28 mouse cellular contexts compared by ENCODE assay signal in genomic region chr7:129941311-129942029, GRCm38 (mm10).
A peak's percentile ranks its signal among the peaks of the same experiment; 100 is the strongest.
DNase-seq lines count a peak whose midpoint lies in the region; ATAC-seq lines count a peak whose summit lies in the region.
"Had no signal": no experiment of that assay in that cellular context is flagged by ENCODE, and none has a peak within 500 bp of the region (broad histone marks: within the 10 kb centered on the region; RNA-seq: fewer than 3 reads in every experiment).

No protein-coding gene starts in this region.

- no peak overlapping the region for H3K27ac ChIP-seq in heart, embryonic 11.5 days (ENCODE audit: low read depth, low read length)
- peak overlapping the region; percentile 41; the same call in 1 of the 2 replicates for H3K27ac ChIP-seq in embryonic facial prominence, embryonic 12.5 days
- H3K27ac ChIP-seq in limb, embryonic 12.5 days: peak overlapping the region; percentile 35; the same call in 1 of the 2 replicates
- H3K27ac ChIP-seq: embryonic facial prominence, embryonic 13.5 days; heart, embryonic 13.5 days; hindbrain, embryonic 12.5 days; liver, embryonic 14.5 days; lung, embryonic 15.5 days; midbrain, embryonic 15.5 days had no signal

- no peak overlapping the region for H3K9ac ChIP-seq in heart, embryonic 11.5 days (ENCODE audit: low read depth, low read length)
- H3K9ac ChIP-seq in embryonic facial prominence, embryonic 12.5 days: no peak overlapping the region
- no peak overlapping the region for H3K9ac ChIP-seq in limb, embryonic 12.5 days (replicated peaks)
- H3K9ac ChIP-seq: embryonic facial prominence, embryonic 13.5 days; heart, embryonic 13.5 days; hindbrain, embryonic 12.5 days; liver, embryonic 14.5 days; lung, embryonic 15.5 days; midbrain, embryonic 15.5 days had no signal

- no peaks in the 10 kb centered on the region for H3K36me3 ChIP-seq in heart, embryonic 11.5 days (ENCODE audit: control insufficient read depth, insufficient read depth, low read length)
- H3K36me3 ChIP-seq in embryonic facial prominence, embryonic 12.5 days: no peaks in the 10 kb centered on the region
- no peaks in the 10 kb centered on the region for H3K36me3 ChIP-seq in limb, embryonic 12.5 days
- H3K36me3 ChIP-seq: embryonic facial prominence, embryonic 13.5 days; G1E; heart, embryonic 13.5 days; hindbrain, embryonic 12.5 days; lung, embryonic 15.5 days; midbrain, embryonic 15.5 days had no signal

- 76% methylated on average over 9 of the region's 9 CpGs for WGBS in heart, embryonic 11.5 days (ENCODE audit: insufficient replicate concordance)
- 30% methylated on average over 9 of the region's 9 CpGs for WGBS in embryonic facial prominence, embryonic 12.5 days
- 53% methylated on average over 9 of the region's 9 CpGs for WGBS in limb, embryonic 12.5 days

- H3K9me3 ChIP-seq in heart, embryonic 11.5 days (replicated peaks; ENCODE audit: control insufficient read depth, low read length): no peaks in the 10 kb centered on the region
- H3K9me3 ChIP-seq in embryonic facial prominence, embryonic 12.5 days: no peaks in the 10 kb centered on the region
- no peaks in the 10 kb centered on the region for H3K9me3 ChIP-seq in limb, embryonic 12.5 days
- H3K9me3 ChIP-seq: embryonic facial prominence, embryonic 13.5 days; heart, embryonic 13.5 days; hindbrain, embryonic 12.5 days; lung, embryonic 15.5 days; midbrain, embryonic 15.5 days had no signal

- peak; percentile 74 for DNase-seq in heart, adult 11 months
- peak; percentile 25 for DNase-seq in 3T3-L1 (ENCODE audit: low read depth, low spot score)
- DNase-seq in neural tube, embryonic 10.5 days (ENCODE audit: extremely low spot score, low spot score): no peak
- DNase-seq in frontal cortex, postnatal 14 days (ENCODE audit: low spot score in 2 of 2): no peak
- DNase-seq in spleen, adult 18-20 months: no peak
- DNase-seq: adrenal gland, postnatal 10 days; B cell, adult 2 months; cerebellum, adult 18-20 months; cerebellum, postnatal 25 days; gastrocnemius, postnatal 14 days; heart, adult 18-20 months; heart, postnatal 14 days; kidney, adult 11 months; left cerebral cortex, postnatal 4 days; lung, postnatal 4 days had no signal

- no peak overlapping the region for H3K4me2 ChIP-seq in heart, embryonic 11.5 days
- H3K4me2 ChIP-seq in embryonic facial prominence, embryonic 12.5 days (replicated peaks): no peak overlapping the region
- H3K4me2 ChIP-seq in limb, embryonic 12.5 days: no peak overlapping the region
- H3K4me2 ChIP-seq: embryonic facial prominence, embryonic 13.5 days; heart, embryonic 13.5 days; hindbrain, embryonic 12.5 days; lung, embryonic 15.5 days; midbrain, embryonic 15.5 days had no signal

- H3K4me3 ChIP-seq in heart, embryonic 11.5 days (ENCODE audit: low read depth, low read length): no peak overlapping the region
- no peak overlapping the region for H3K4me3 ChIP-seq in embryonic facial prominence, embryonic 12.5 days
- no peak overlapping the region for H3K4me3 ChIP-seq in limb, embryonic 12.5 days (replicated peaks)
- H3K4me3 ChIP-seq: embryonic facial prominence, embryonic 13.5 days; heart, embryonic 13.5 days; hindbrain, embryonic 12.5 days; lung, embryonic 15.5 days; midbrain, embryonic 15.5 days; myocyte had no signal

- no peaks in the 10 kb centered on the region; the same call in 1 of the 2 replicates for H3K4me1 ChIP-seq in heart, embryonic 11.5 days (ENCODE audit: control insufficient read depth, insufficient read depth, low read length)
- peaks cover 9% of the 10 kb centered on the region for H3K4me1 ChIP-seq in embryonic facial prominence, embryonic 12.5 days
- H3K4me1 ChIP-seq in limb, embryonic 12.5 days (replicated peaks): peaks cover 10% of the 10 kb centered on the region; the same call in 1 of the 2 replicates
- H3K4me1 ChIP-seq: hindbrain, embryonic 12.5 days; lung, embryonic 15.5 days; midbrain, embryonic 15.5 days had no signal

- H3K27me3 ChIP-seq in heart, embryonic 11.5 days (ENCODE audit: control insufficient read depth, insufficient read depth, low read length): no peaks in the 10 kb centered on the region
- H3K27me3 ChIP-seq in embryonic facial prominence, embryonic 12.5 days: no peaks in the 10 kb centered on the region
- peaks cover 6% of the 10 kb centered on the region; the same call in 1 of the 2 replicates for H3K27me3 ChIP-seq in limb, embryonic 12.5 days
- H3K27me3 ChIP-seq: embryonic facial prominence, embryonic 13.5 days; heart, embryonic 13.5 days; hindbrain, embryonic 12.5 days; lung, embryonic 15.5 days; midbrain, embryonic 15.5 days had no signal

- ATAC-seq in heart, embryonic 11.5 days (replicated peaks; ENCODE audit: insufficient number of reproducible peaks, low FRiP score, low TSS enrichment): no peak
- no peak for ATAC-seq in embryonic facial prominence, embryonic 12.5 days (ENCODE audit: insufficient number of reproducible peaks, insufficient read depth, low FRiP score, low TSS enrichment)
- ATAC-seq in limb, embryonic 12.5 days (ENCODE audit: insufficient number of reproducible peaks, insufficient read depth, low FRiP score, low TSS enrichment, low read depth): no peak; the same call in 1 of the 2 replicates
- ATAC-seq: activated CD4-positive, CD25-positive, alpha-beta regulatory T cell, adult 4 months; forebrain, embryonic 14.5 days; midbrain, embryonic 15.5 days had no signal

Comparison
In these comparisons a context has a peak if more than half of its experiments do, and no peak if none do; other contexts are left out.
1. DNase-seq: peak in heart, adult 11 months (single experiment) and 3T3-L1 (single experiment); none in neural tube, embryonic 10.5 days (single experiment), frontal cortex, postnatal 14 days (0 of 2) and spleen, adult 18-20 months (0 of 2).